Mouse (Mus musculus) leukemia stem cell, adult 10-12 weeks (primary cell): ENCODE data around the gene Pbx2. TPM values are rescaled to one million over a fixed set of nuclear protein-coding genes. Genes with fewer than 3 reads are reported as not detected.

ENCODE experiments used
- polyA plus RNA-seq: library from polyadenylated mRNA; stranded (reverse); fragments of >175 nt; gene quantifications from 2 replicates; pipeline ENCODE4 v1.2.3, GENCODE M21; 2012; ENCODE audit warnings: low replicate concordance

Gene Pbx2
- polyA plus RNA-seq = 77.3 and 112 TPM in 2 replicates

GRCm38 (mm10) chr17:34591029-34591993, at the start of gene Pbx2:
TSS of gene Pbx2 (plus strand) at chr17:34591266.

DNA sequence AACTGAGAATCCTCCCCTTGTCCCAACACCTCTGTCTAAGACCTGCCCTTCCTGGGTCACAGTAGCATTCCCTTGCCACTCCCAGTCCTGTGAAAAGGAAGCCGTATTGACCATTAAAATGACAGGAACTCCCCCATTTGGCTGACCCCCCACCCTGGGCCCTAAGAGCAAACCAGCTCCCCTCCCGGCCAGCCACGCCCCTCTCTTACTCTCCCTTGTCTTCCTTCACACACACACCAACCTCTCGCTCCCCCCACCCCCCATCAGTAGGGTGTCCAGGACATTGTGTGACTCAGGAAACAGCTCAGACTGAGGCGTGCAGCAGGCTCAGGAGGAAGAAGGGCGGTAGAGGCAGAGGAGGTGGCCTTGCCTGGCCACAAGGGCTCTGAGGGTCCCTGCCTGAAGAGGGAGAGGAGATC, 27.1 kb upstream of the Pbx2 start, which contains the start of gene Notch4:
Gene Notch4, plus strand, starts transcription at position 266 of the 419 bp plus-strand sequence.

DNA sequence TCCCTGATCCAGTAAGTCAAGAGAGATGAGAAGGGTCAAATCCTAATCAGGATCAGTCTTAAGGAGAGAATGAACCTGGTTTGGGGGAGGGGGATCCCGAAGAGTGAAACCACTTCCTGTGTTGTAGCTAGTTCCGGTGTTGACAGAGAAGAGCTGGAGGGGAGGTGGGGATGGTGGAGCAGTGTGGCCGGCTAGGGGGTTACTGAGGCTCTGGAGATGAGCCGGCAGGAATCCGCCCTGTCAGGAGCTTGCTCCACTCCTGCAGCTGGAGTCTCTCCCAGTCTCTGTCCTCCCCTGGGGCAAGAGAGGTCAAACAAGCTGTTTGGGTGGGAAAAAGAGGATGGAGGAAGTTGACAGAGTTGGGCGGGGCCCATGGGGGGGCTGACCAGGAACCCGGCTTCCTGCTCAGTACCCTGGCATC, 1.4 kb upstream of the Pbx2 start, which contains the start of gene Gpsm3:
Gene Gpsm3, plus strand, starts transcription at position 126 of the 421 bp plus-strand sequence.

GRCm38 (mm10) chr17:34597566-34598095, 6.6 kb downstream of the Pbx2 start, which contains the start of gene Ager:
TSS of gene Ager (plus strand) at chr17:34597862.

GRCm38 (mm10) chr17:34603375-34604060, 12.5 kb downstream of the Pbx2 start, which contains the start of gene Rnf5:
TSS of gene Rnf5 (minus strand) at chr17:34603690.

DNA sequence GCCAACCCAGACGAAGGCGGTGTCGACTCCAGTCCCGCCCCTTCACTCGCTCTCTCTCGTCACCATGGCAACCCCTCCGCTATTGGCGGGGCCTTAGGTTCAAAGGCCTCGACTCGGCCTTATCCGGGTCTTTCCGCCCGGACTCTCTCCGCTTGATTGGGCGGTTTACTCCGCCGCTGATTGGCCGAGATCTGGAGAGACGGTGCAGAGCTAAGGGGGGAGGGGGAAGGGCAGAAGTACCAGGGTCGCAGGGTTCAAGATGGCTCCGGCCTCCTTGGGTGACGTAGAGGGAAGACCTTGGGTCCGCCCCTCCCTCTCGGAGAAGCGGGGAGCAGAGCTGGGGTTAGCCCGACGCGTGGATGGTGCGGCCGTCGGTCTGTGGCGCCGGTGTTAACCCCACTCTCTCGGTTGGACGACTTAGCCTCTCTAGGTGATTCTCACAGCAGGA, 13.0 kb downstream of the Pbx2 start, which contains the start of gene Agpat1:
Gene Agpat1, plus strand, starts transcription at position 202 of the 448 bp plus-strand sequence.

GRCm38 (mm10) chr17:34615871-34616270, 24.8 kb downstream of the Pbx2 start, which contains the start of gene Egfl8:
TSS of gene Egfl8 (minus strand) at chr17:34615971.

GRCm38 (mm10) chr17:34627943-34628643, 37.0 kb downstream of the Pbx2 start, which contains the start of gene Ppt2:
TSS of gene Ppt2 (minus strand) at chr17:34628510.

DNA sequence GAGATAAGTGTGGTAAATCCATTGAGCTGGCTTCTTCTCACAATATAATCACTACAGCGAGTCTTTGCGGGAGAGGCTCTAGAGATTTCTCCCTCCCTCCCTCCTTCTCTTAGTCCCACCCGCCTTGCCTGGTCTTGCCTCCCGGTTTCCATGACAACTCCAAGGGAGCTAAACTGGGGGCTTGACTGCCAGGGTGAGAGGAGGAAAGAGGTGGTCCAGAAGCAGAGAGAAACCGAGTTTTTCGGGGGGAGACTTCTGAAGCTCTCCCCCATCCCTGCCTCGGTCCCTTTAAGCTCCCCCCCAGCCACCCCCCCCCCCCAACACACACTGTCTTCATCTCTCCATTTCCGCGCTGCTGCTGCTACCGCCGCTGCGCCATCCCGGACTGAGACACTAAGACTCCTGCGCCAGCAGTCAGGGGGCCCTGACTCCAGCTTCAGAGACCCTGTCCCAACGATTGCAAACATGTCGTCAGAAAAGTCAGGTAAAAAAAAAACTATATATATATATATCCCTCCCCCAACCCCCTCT, 38.2 kb downstream of the Pbx2 start, which contains the start of gene Prrt1:
Gene Prrt1, plus strand, starts transcription at position 313 of the 531 bp plus-strand sequence.

GRCm38 (mm10) chr17:34644608-34645007, 53.5 kb downstream of the Pbx2 start, which contains the start of gene Fkbpl:
TSS of gene Fkbpl (plus strand) at chr17:34644764.

Other genes starting within 250 kb of the Pbx2 start
- gene Btnl2, start 236.4 kb upstream of the Pbx2 start, polyA plus RNA-seq = 0.58 and 0.80 TPM in 2 replicates
- not detected in 2 replicates for gene Btnl1, start 214.1 kb upstream of the Pbx2 start, polyA plus RNA-seq
- not detected in 2 replicates for gene BC051142, start 192.4 kb upstream of the Pbx2 start, polyA plus RNA-seq
- not detected in 2 replicates for gene Btnl4, start 113.9 kb upstream of the Pbx2 start, polyA plus RNA-seq
- gene Btnl6, start 73.9 kb upstream of the Pbx2 start, polyA plus RNA-seq = not detected in 2 replicates
- 4.7 and 12.4 TPM in 2 replicates for gene Notch4, start 27.0 kb upstream of the Pbx2 start, polyA plus RNA-seq
- gene Gpsm3, start 1.5 kb upstream of the Pbx2 start, polyA plus RNA-seq = 136 and 357 TPM in 2 replicates
- 4.2 and 9.4 TPM in 2 replicates for gene Ager, start 6.6 kb downstream of the Pbx2 start, polyA plus RNA-seq
- 35.4 and 54.6 TPM in 2 replicates for gene Rnf5, start 12.4 kb downstream of the Pbx2 start, polyA plus RNA-seq
- gene Agpat1, start 13.0 kb downstream of the Pbx2 start, polyA plus RNA-seq = 223 and 308 TPM in 2 replicates
- gene Egfl8, start 24.7 kb downstream of the Pbx2 start, polyA plus RNA-seq = 0.78 and 1.1 TPM in 2 replicates
- 67.6 and 71.3 TPM in 2 replicates for gene Ppt2, start 37.2 kb downstream of the Pbx2 start, polyA plus RNA-seq
- 3.2 and 5.7 TPM in 2 replicates for gene Prrt1, start 38.3 kb downstream of the Pbx2 start, polyA plus RNA-seq
- 3.9 and 5.3 TPM in 2 replicates for gene Fkbpl, start 53.5 kb downstream of the Pbx2 start, polyA plus RNA-seq
- gene Atf6b, start 55.9 kb downstream of the Pbx2 start, polyA plus RNA-seq = 269 and 430 TPM in 2 replicates
- 0.32 and 1.9 TPM in 2 replicates for gene Tnxb, start 79.3 kb downstream of the Pbx2 start, polyA plus RNA-seq
- 0.87 and 2.9 TPM in 2 replicates for gene C4b, start 152.6 kb downstream of the Pbx2 start, polyA plus RNA-seq
- 0.54 TPM in 1 of 2 replicates, not detected in the other for gene Cyp21a1, start 213.3 kb downstream of the Pbx2 start, polyA plus RNA-seq
- 62.8 and 63.3 TPM in 2 replicates for gene Stk19, start 245.7 kb downstream of the Pbx2 start, polyA plus RNA-seq
- 50.7 and 116 TPM in 2 replicates for gene Dxo, start 245.8 kb downstream of the Pbx2 start, polyA plus RNA-seq